Mouse (Mus musculus) adrenal gland, postnatal 36 days (tissue): ENCODE results near the gene Ndrg2. TPM values are rescaled to one million over a fixed set of nuclear protein-coding genes. Genes with fewer than 3 reads are reported as not detected.

Source experiments
- DNase-seq, 2 experiments: peaks; one replicate each; pipeline ENCODE4 v3.0.0; 2021; ENCODE audit warnings: mixed read lengths in 1 of 2
- total RNA-seq, 2 experiments: library from RNA; stranded (reverse); gene quantifications; 2 replicates each; pipeline ENCODE4 v1.2.3; 2021

Gene Ndrg2
- total RNA-seq, 2 experiments from 2014 or later: 233 to 255 TPM

DNA sequence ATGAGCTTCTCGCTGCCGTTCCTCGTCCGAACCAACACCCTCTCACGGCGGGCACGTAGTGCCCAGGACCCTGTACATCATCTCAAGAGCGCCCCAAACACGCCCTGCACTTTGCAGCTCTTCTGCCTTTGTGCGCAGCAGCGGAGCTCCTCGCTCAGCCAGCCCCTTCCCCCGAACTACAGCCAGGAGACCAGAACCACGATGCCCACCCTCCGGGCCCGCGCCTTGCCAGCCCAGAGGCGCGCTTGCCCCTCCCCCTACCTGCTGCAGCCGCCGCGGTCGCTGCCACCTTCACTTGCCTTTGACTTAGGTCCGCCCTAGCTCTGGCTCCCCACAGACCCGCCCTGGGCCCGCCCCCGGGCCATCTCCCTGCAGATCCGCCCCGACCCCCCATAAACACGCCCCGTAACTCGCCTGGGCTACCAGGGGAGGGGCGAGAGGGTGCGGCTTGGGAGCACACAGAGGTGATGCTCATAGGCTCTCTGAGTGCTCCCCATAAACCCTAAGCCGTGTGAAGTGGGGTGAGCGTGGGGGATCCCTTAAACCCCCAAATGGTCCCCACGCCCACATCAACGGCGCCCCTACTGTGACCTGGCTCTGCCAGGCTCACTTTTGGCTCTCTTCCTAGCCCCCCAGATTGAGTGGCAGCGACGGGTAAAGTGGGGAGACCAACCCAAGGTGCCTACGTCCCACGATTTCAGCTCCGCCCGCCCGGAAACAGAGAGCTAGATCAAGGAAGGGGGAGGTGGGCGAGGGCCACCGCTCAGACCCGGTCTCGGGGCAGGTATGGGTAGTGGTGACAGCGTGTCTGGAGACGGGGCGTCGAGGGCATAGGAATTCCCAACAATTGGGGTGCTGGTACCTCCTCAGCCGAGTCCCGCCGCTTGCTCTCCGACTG, 647 bp downstream of the Ndrg2 start:
- DNase-seq: peak; percentile 91 to 95

DNA sequence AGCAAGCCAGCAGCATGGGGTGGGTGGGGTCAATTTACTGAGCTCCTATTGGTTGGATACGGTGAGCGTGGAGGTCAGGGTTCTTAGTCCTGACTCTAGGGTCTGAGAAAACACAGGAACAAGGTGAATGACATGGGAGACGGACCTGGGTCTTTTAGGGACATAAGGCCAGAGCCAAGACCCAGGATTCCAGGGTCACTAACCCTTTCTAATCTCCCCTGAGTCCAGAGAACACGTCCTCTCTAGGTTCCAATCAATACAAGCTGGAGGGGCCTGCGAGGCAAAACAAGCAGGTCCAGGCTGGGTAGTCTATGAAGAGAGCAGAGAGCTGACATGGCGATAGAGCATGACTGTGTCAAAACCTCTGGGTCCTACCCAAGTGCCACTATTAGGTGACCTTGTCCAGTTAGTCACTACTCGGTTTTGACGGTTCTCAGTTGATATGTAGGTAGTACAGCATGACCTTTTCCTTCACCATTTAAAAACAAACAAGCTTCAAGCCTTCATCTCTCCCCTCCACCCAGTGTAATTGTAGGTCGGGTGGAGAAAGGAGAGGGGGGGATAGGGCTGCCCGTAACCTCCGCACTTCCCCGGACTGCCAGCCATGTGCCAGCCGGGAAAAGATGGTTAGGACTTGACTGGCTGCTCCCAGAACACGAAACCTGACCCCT, 1.4 kb downstream of the Ndrg2 start:
- DNase-seq: peak; percentile 55 to 59

DNA sequence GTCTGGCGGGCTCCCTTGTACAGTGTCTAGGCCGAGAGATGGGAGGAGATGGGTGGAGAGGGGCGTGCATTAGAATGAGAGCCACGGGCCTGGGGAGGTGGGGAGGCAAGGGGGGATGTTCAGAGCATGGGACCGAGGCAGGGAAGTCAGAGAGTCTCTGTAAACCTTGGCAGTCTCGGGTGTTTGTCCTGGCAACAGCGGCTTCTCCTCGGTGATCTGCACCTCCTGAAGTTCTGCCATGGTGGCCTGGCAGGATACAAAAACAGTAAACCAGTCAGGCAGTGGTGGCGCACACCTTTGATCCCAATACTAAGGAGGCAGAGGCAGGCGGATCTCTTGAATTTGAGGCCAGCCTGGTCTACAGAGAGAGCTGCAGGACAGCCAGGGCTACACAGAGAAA, 2.7 kb downstream of the Ndrg2 start:
- DNase-seq: no peak

- no peak for DNase-seq
These were observed 7.9 kb downstream of the Ndrg2 start for GRCm38 (mm10) chr14:51906102-51906501.

DNA sequence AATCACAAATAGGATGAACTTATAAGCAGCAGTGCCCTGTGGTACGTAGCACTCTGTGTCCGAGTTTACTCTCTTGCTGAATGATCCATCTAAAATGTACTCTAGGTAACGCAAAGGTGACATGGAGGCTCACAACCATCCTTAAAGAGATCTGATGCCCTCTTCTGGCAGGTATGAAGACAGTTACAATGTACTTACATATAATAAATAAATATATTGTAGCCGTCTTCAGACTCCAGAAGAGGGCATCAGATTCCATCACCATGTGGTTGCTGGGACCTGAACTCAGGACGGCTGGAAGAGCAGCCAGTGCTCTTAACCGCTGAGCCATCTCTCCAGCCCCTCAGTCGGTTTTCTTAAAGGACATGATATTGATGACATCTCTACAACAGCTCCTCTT, 9.3 kb downstream of the Ndrg2 start:
- DNase-seq: no peak

DNA sequence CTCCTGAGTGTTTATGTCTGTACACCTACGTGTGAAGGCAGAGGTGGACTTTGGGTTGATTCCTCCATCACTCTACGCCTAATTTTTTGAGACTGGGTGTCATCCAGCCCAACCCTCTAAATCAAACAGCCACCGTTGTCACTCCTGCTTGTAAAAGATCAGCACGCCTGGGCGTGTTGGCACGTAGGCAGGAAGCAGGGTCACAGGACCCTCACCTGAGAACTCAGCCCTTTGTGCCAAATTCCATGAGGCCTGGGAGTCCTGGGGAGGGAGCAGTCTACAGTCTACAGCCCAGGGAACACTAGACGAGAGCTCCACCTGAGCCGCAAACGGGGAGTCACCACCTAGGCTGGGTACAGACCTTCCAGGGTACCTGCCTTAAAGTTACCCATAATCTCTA, 10.2 kb downstream of the Ndrg2 start:
- DNase-seq: no peak

- DNase-seq: peak; percentile 86 to 91
These were observed 10.9 kb downstream of the Ndrg2 start for GRCm38 (mm10) chr14:51902806-51903710.

- no peak for DNase-seq
These were observed 14.6 kb downstream of the Ndrg2 start for GRCm38 (mm10) chr14:51899351-51899750.

DNA sequence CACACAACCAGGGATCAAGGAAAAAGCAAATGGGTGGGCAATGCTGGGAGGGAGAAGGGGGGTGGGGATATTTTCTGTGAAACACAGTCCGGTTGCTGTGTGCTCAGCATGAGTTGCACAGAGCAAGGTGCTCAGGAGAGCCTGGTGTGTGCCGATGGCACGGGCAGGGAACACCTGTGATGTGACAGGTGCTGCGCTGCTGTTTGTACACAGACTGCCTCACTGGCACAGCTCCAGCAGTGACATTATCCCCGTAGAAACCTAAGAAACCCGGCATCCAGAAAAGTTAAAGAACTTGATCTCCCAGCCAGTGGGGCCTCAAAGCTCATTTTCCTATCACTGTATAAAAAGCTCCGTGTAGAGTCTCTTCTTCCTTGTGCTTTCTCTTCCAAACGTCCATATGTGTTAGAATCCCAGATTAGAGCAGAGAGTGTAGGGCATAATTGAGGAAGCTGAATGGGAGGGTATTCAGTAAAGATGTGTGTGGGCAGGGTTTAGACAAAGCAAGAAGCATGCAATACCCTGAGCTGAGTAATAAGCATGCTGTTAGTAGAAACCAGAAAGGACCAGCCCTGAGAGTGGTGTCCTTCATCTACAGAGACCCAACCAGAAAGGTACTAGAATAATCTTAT, 17.3 kb downstream of the Ndrg2 start:
- no peak for DNase-seq

DNA sequence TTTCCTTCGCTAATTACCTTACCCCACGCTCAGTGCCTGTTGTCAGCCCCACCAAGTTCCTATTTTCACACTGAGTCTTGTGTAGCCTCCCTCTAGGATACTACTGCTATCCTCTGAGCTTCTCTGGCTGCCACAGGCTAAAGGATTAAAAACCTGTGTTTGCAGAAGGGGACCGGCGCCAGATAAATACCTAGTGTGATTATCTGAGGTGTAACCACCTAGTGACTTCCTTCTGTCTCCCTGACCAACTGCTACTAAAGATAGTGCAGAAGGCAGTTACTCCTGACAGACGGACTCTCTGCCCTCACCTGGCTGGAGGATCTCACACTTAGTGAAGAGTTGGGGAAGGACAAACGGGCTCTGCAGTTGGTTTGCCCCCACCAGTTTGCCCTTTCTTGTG, 17.9 kb downstream of the Ndrg2 start:
- no peak for DNase-seq

DNA sequence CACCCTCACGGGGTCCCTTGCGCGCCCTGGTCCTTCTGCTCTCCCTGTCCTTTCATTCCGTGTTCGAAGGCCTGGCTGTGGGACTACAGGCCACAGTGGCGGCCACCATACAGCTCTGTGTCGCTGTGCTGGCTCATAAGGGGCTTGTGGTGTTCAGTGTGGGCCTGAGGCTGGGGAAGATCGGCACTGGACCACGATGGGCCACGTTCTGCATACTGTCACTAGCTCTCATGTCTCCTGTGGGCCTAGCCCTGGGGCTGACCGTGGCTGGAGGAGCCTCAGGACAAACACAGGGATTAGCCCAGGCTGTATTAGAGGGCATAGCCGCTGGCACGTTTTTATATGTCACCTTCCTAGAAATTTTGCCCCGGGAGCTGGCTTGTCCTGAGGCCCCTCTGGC, 18.9 kb downstream of the Ndrg2 start:
- no peak for DNase-seq

GRCm38 (mm10) chr14:51893809-51894208, 20.1 kb downstream of the Ndrg2 start:
- DNase-seq: no peak

- DNase-seq: no peak
These were observed 20.7 kb downstream of the Ndrg2 start for GRCm38 (mm10) chr14:51893094-51893794.

GRCm38 (mm10) chr14:51892191-51892939, 21.6 kb downstream of the Ndrg2 start, which contains the start of gene Slc39a2:
Gene Slc39a2 (plus strand): TSS chr14:51892889.
- no peak for DNase-seq

DNA sequence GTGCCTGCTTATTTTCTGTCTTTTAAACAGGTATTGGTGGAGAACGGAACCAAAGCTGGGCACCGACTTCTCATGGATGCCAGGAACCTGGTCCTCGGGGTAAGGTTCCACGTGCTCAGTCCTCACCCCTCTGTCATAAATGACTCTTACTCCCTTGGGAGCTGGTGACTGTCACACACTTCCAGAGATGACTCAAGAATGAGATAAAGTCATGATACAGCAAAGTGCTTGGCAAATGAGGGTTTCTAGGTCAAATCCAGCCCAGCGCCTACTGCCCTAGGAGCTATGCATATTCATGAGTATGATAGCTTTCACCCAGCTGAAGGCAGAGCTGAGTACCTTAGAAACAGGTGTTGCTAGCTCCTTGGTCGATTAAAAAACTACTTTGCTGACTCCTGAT, 24.1 kb downstream of the Ndrg2 start:
- peak in 1 of 2 experiments; percentile 27 for DNase-seq

DNA sequence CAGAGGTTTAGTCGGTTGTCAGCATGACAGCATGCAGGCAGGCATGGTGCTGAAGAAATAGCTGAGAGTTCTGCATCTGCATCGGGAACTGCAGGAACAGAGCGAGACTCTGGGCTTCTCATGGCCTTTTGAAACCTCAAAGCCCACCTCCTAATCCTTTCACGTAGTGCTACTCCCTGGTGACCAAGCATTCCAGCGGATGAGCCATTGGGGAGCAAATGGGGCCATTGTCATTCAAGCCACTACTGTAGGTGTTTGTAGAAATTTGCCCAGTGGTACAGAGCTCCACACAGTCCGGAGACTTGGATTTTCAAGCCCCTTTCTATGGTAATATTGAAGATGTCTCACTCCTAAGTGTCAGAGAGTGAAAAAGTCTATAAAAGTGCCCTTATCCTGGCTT, 27.9 kb downstream of the Ndrg2 start:
- DNase-seq: no peak

- DNase-seq: peak; percentile 96
These were observed 29.2 kb downstream of the Ndrg2 start, which contains the start of gene Mettl17 for GRCm38 (mm10) chr14:51884598-51885331. Gene Mettl17 (plus strand): TSS chr14:51884842.

DNA sequence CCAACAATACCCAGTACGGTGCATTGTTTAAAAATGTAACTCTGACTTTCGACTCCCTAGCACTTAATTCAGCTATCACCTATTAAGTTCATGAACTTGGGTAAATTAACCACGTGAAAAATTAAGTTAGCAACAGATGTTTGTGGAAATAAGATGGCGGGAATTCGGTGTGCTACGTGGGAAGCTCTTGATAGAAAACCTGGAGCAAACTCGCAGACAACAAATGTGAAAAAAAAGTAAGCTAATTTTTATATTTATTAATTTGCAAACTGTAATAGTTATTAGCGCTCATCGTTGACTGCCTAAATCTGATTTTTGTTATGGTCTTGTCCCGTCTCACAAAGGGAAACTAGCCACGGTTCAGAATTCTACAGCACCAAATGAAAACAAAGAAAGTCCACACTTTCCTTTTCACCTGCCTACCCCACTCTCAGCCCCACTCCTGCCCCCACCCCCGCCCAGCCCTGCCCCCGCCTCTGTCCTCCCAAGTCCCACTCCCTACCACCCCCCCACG, 29.9 kb downstream of the Ndrg2 start:
- DNase-seq: no peak

DNA sequence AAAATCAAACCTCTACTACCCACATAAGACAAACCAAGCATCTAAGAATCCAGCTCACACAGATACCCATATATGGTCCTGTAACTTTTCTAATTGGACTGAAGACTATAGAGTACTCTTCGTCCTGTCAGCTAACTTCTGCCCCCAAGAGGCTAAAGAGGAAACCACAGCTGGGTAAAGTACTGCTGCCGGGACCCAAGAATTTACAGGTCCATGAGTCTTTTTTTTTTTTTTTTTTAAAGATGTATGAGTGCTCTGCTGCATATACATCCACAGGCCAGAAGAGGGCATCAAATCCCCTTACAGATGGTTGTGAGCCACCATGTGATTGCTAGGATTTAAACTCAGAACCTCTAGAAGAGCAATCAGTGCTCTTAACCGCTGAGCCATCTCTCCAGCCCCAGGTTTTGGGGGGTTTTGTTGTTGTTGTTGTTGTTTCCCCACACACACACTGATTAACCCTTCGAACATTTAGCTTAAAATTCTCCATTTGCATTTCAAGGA, 30.4 kb downstream of the Ndrg2 start:
- DNase-seq: peak; percentile 77 to 84
